ENCODE assay signal across 20 mouse cellular contexts in genomic region chr4:88432412-88433024, GRCm38 (mm10).
"Had no signal": no experiment of that assay in that cellular context is flagged by ENCODE, and none has a peak within 500 bp of the region (broad histone marks: within the 10 kb centered on the region; RNA-seq: fewer than 3 reads in every experiment).

No protein-coding gene starts in this region.

- H3K27ac ChIP-seq: intestine, embryonic 15.5 days; kidney, postnatal 0 days; limb, embryonic 12.5 days; limb, embryonic 15.5 days; liver, embryonic 13.5 days; midbrain, embryonic 10.5 days; midbrain, embryonic 13.5 days; stomach, embryonic 15.5 days had no signal

- H3K9ac ChIP-seq: intestine, embryonic 15.5 days; limb, embryonic 12.5 days; limb, embryonic 15.5 days; liver, embryonic 13.5 days; lung, embryonic 14.5 days; midbrain, embryonic 13.5 days; stomach, embryonic 15.5 days had no signal

- DNase-seq: kidney, adult 18-20 months; kidney, adult 9 months; kidney, postnatal 36 days; left cerebral cortex, postnatal 4 days; liver, embryonic 13.5 days; lung, embryonic 14.5 days; right cerebral cortex, adult 18-20 months; right cerebral cortex, postnatal 14 days; right cerebral cortex, postnatal 4 days; thymus, postnatal 25 days had no signal

- H3K9me3 ChIP-seq: intestine, embryonic 15.5 days; limb, embryonic 12.5 days; limb, embryonic 15.5 days; liver, embryonic 13.5 days; megakaryocyte, embryonic 14.5 days; midbrain, embryonic 10.5 days; midbrain, embryonic 13.5 days; stomach, embryonic 15.5 days had no signal

- H3K4me1 ChIP-seq: limb, embryonic 12.5 days; limb, embryonic 15.5 days; liver, embryonic 13.5 days; midbrain, embryonic 10.5 days; midbrain, embryonic 13.5 days; stomach, embryonic 15.5 days had no signal

- H3K36me3 ChIP-seq: intestine, embryonic 15.5 days; limb, embryonic 12.5 days; limb, embryonic 15.5 days; liver, embryonic 13.5 days; midbrain, embryonic 10.5 days; midbrain, embryonic 13.5 days; stomach, embryonic 15.5 days had no signal

- H3K27me3 ChIP-seq: intestine, embryonic 15.5 days; limb, embryonic 12.5 days; limb, embryonic 15.5 days; liver, embryonic 13.5 days; megakaryocyte, embryonic 14.5 days; midbrain, embryonic 13.5 days; stomach, embryonic 15.5 days had no signal

- H3K4me3 ChIP-seq: intestine, embryonic 15.5 days; limb, embryonic 12.5 days; limb, embryonic 15.5 days; liver, embryonic 13.5 days; megakaryocyte, embryonic 14.5 days; midbrain, embryonic 10.5 days; midbrain, embryonic 13.5 days; stomach, embryonic 15.5 days had no signal

- H3K4me2 ChIP-seq: intestine, embryonic 15.5 days; limb, embryonic 12.5 days; limb, embryonic 15.5 days; liver, embryonic 13.5 days; lung, embryonic 14.5 days; midbrain, embryonic 13.5 days; stomach, embryonic 15.5 days had no signal

- ATAC-seq: intestine, embryonic 15.5 days; lung, postnatal 0 days; midbrain, embryonic 13.5 days; midbrain, embryonic 16.5 days had no signal
